Mouse (Mus musculus) cerebellum, adult 2 months (tissue): ENCODE data around the gene Ehd1. TPM values are rescaled to one million over a fixed set of nuclear protein-coding genes. Genes with fewer than 3 reads are reported as not detected.

Experiments used
- DNase-seq, 2 experiments: peaks; one replicate each; pipeline ENCODE4 v3.0.0; 2021
- H3K27ac ChIP-seq: fragments of 200-500 bp; 2 replicates; pipeline ENCODE4 v1.5.1; 2012; ENCODE audit warnings: low read length, control low read depth, inconsistent platforms; ENCODE audit not compliant: insufficient read depth
- H3K27me3 ChIP-seq: fragments of 200-500 bp; 2 replicates; pipeline ENCODE4 v1.6.1; 2012; ENCODE audit warnings: inconsistent platforms, mild to moderate bottlenecking, low read length, moderate library complexity; ENCODE audit not compliant: control insufficient read depth, insufficient read depth
- H3K4me1 ChIP-seq: fragments of 200-500 bp; 2 replicates; pipeline ENCODE4 v1.6.1; 2011; ENCODE audit warnings: low read length; ENCODE audit not compliant: control insufficient read depth, insufficient read depth
- H3K4me3 ChIP-seq: fragments of 200-500 bp; replicated peaks from 2 replicates; pipeline ENCODE3; 2011; ENCODE audit warnings: mild to moderate bottlenecking, low read depth, low read length, control low read depth; ENCODE audit not compliant: insufficient read depth
- CTCF ChIP-seq: fragments of 200-500 bp; IDR thresholded peaks from 2 replicates; pipeline ENCODE4 v1.5.1; 2011; ENCODE audit warnings: low read depth, mild to moderate bottlenecking, control low read depth, low read length, moderate library complexity, borderline replicate concordance; ENCODE audit not compliant: insufficient read depth
- POLR2A ChIP-seq: fragments of 200-500 bp; IDR thresholded peaks from 2 replicates; pipeline ENCODE4 v1.6.1; 2011; ENCODE audit warnings: low read length, control low read depth, borderline replicate concordance; ENCODE audit not compliant: insufficient read depth
- WGBS: fragments of 180-500 bp; shearing (Covaris S2); methylation state at CpG from one replicate; pipeline ENCODE4 v1.1.7; 2018; 5-methylcytosine and 5-hydroxymethylcytosine counted together
- polyA plus RNA-seq: library from polyadenylated mRNA; depleted of rRNA; stranded (reverse); fragments of >200 nt; gene quantifications from 2 replicates; pipeline ENCODE4 v1.2.3, GENCODE M21; 2012

Ehd1 gene
- polyA plus RNA-seq, 1 experiment, result 168 TPM

GRCm38 (mm10) chr19:6275740-6276389 is 660 bp upstream of the Ehd1 start:
- peak overlapping the region; percentile 73 for H3K4me3 ChIP-seq
- H3K4me1 ChIP-seq, result peaks cover 30% of the 10 kb centered on the region
- no peaks in the 10 kb centered on the region for H3K27me3 ChIP-seq
- H3K27ac ChIP-seq, result peak overlapping the region; percentile 66
- peak; percentile 36 to 37 for DNase-seq
- TF ChIP-seq CTCF (no peak), POLR2A (no peak)
- 13% methylated on average over 15 of the region's 15 CpGs for WGBS

- H3K27me3 ChIP-seq, result no peaks in the 10 kb centered on the region
- peak; percentile 35; the same call in 1 of the 2 replicates for TF ChIP-seq POLR2A
- no peak for TF ChIP-seq CTCF
- WGBS, result under 1% methylated on average over 10 of the region's 10 CpGs
- peak; percentile 72 to 80 for DNase-seq
- H3K4me3 ChIP-seq, result peak overlapping the region; percentile 93
- peaks cover 37% of the 10 kb centered on the region for H3K4me1 ChIP-seq
- peak overlapping the region; percentile 16 for H3K27ac ChIP-seq
These were observed 1.3 kb downstream of the Ehd1 start for GRCm38 (mm10) chr19:6277661-6278438.

GRCm38 (mm10) chr19:6278439-6279073 is 2.0 kb downstream of the Ehd1 start:
- no peaks in the 10 kb centered on the region for H3K27me3 ChIP-seq
- TF ChIP-seq CTCF, result no peak
- TF ChIP-seq POLR2A, result no peak
- 13% methylated on average over 6 of the region's 6 CpGs for WGBS
- peak overlapping the region; percentile 16 for H3K27ac ChIP-seq
- no peak for DNase-seq
- H3K4me3 ChIP-seq, result peak overlapping the region; percentile 93
- peaks cover 40% of the 10 kb centered on the region for H3K4me1 ChIP-seq

GRCm38 (mm10) chr19:6279481-6280144 is 3.1 kb downstream of the Ehd1 start:
- TF ChIP-seq POLR2A (no peak), CTCF (no peak)
- peak overlapping the region; percentile 93 for H3K4me3 ChIP-seq
- peaks cover 40% of the 10 kb centered on the region for H3K4me1 ChIP-seq
- 34% methylated on average over 6 of the region's 6 CpGs for WGBS
- peak in 1 of 2 experiments; percentile 35 for DNase-seq
- H3K27ac ChIP-seq, result no peak overlapping the region; the same call in 1 of the 2 replicates
- H3K27me3 ChIP-seq, result no peaks in the 10 kb centered on the region

- H3K27ac ChIP-seq, result no peak overlapping the region
- WGBS, result 60% methylated on average over 7 of the region's 7 CpGs
- DNase-seq, result no peak
- peaks cover 46% of the 10 kb centered on the region for H3K4me1 ChIP-seq
- no peaks in the 10 kb centered on the region for H3K27me3 ChIP-seq
- H3K4me3 ChIP-seq, result peak overlapping the region; percentile 16
- no peak for TF ChIP-seq POLR2A
- no peak for TF ChIP-seq CTCF
These were observed 4.0 kb downstream of the Ehd1 start for GRCm38 (mm10) chr19:6280554-6280953.

GRCm38 (mm10) chr19:6281122-6282020 is 4.8 kb downstream of the Ehd1 start:
- Histone ChIP-seq H3K27me3 (no peaks in the 10 kb centered on the region), H3K4me3 (no peak overlapping the region), H3K4me1 (peaks cover 49% of the 10 kb centered on the region), H3K27ac (no peak overlapping the region)
- TF ChIP-seq CTCF, result no peak
- TF ChIP-seq POLR2A, result no peak
- DNase-seq, result no peak
- WGBS, result 59% methylated on average over 14 of the region's 14 CpGs
